Mouse (Mus musculus): ENCODE data around the gene Mafg. TPM values are rescaled to one million over a fixed set of nuclear protein-coding genes. Genes with fewer than 3 reads are reported as not detected.
A peak's percentile ranks its signal among the peaks of the same experiment; 100 is the strongest.

Mafg gene
- polyA plus RNA-seq, 1 experiment: 29.9 TPM

GRCm38 (mm10) chr11:120577211-120578023 is 56.0 kb downstream of the Mafg start:
- WGBS: 65% methylated on average over 7 of the region's 7 CpGs
- Histone ChIP-seq H3K27me3 (ENCODE audit: control insufficient read depth, insufficient read depth, low read length) (no peaks in the 10 kb centered on the region), H3K4me3 (ENCODE audit: extremely low read depth, insufficient read depth, insufficient read length) (no peak overlapping the region), H3K27ac (ENCODE audit: insufficient read depth, low read length) (no peak overlapping the region), H3K36me3 (ENCODE audit: control insufficient read depth, insufficient read depth, low read length) (peaks cover 20% of the 10 kb centered on the region), H3K4me1 (ENCODE audit: control insufficient read depth, insufficient read depth, insufficient read length) (peaks cover 15% of the 10 kb centered on the region; the same call in 1 of the 2 replicates)
- TF ChIP-seq POLR2A (IDR thresholded peaks at IDR 0.05; ENCODE audit: low read depth, low read length) (no peak), CTCF (IDR thresholded peaks at IDR 0.05; ENCODE audit: extremely low read depth, insufficient read depth, insufficient read length, insufficient replicate concordance) (no peak)
- peak in 1 of 2 experiments; percentile 39 for DNase-seq (ENCODE audit: low read depth in 1 of 2, low spot score in 2 of 2)

- TF ChIP-seq CTCF (IDR thresholded peaks at IDR 0.05; ENCODE audit: extremely low read depth, insufficient read depth, insufficient read length, insufficient replicate concordance) (no peak), POLR2A (IDR thresholded peaks at IDR 0.05; ENCODE audit: low read depth, low read length) (no peak)
- Histone ChIP-seq H3K27me3 (ENCODE audit: control insufficient read depth, insufficient read depth, low read length) (no peaks in the 10 kb centered on the region), H3K4me3 (ENCODE audit: extremely low read depth, insufficient read depth, insufficient read length) (no peak overlapping the region), H3K27ac (ENCODE audit: insufficient read depth, low read length) (no peak overlapping the region), H3K4me1 (ENCODE audit: control insufficient read depth, insufficient read depth, insufficient read length) (peaks cover 18% of the 10 kb centered on the region; the same call in 1 of the 2 replicates), H3K36me3 (ENCODE audit: control insufficient read depth, insufficient read depth, low read length) (peaks cover 20% of the 10 kb centered on the region)
- WGBS: 90% methylated on average over 3 of the region's 3 CpGs
- DNase-seq (ENCODE audit: low read depth in 1 of 2, low spot score in 2 of 2): no peak
Measured at GRCm38 (mm10) chr11:120576365-120576981, 56.9 kb downstream of the Mafg start.

GRCm38 (mm10) chr11:120575940-120576339 is 57.5 kb downstream of the Mafg start:
- DNase-seq (ENCODE audit: low read depth in 1 of 2, low spot score in 2 of 2): no peak
- Histone ChIP-seq H3K4me3 (ENCODE audit: extremely low read depth, insufficient read depth, insufficient read length) (no peak overlapping the region), H3K27me3 (ENCODE audit: control insufficient read depth, insufficient read depth, low read length) (no peaks in the 10 kb centered on the region), H3K4me1 (ENCODE audit: control insufficient read depth, insufficient read depth, insufficient read length) (peaks cover 21% of the 10 kb centered on the region; the same call in 1 of the 2 replicates), H3K36me3 (ENCODE audit: control insufficient read depth, insufficient read depth, low read length) (peaks cover 24% of the 10 kb centered on the region), H3K27ac (ENCODE audit: insufficient read depth, low read length) (no peak overlapping the region)
- no peak for TF ChIP-seq POLR2A (IDR thresholded peaks at IDR 0.05; ENCODE audit: low read depth, low read length)
- TF ChIP-seq CTCF (IDR thresholded peaks at IDR 0.05; ENCODE audit: extremely low read depth, insufficient read depth, insufficient read length, insufficient replicate concordance): no peak

Other genes starting within 250 kb of the Mafg start
- 25.3 and 31.0 TPM in 2 replicates for gene Nploc4, start 195.9 kb downstream of the Mafg start, polyA plus RNA-seq (2012; rRNA removed)
- gene Tspan10, start 191.0 kb downstream of the Mafg start, polyA plus RNA-seq (2012; rRNA removed): 7.9 and 9.1 TPM in 2 replicates
- gene Pde6g, start 180.1 kb downstream of the Mafg start, polyA plus RNA-seq (2012; rRNA removed): 0.14 and 0.35 TPM in 2 replicates
- 9.1 and 11.0 TPM in 2 replicates for gene Oxld1, start 175.5 kb downstream of the Mafg start, polyA plus RNA-seq (2012; rRNA removed)
- 11.2 TPM in 2 replicates for gene Ccdc137, start 175.5 kb downstream of the Mafg start, polyA plus RNA-seq (2012; rRNA removed)
- gene Arl16, start 166.0 kb downstream of the Mafg start, polyA plus RNA-seq (2012; rRNA removed): 13.2 and 14.4 TPM in 2 replicates
- gene Mrpl12, start 149.0 kb downstream of the Mafg start, polyA plus RNA-seq (2012; rRNA removed): 55.1 and 55.7 TPM in 2 replicates
- 36.5 and 48.1 TPM in 2 replicates for gene Slc25a10, start 141.8 kb downstream of the Mafg start, polyA plus RNA-seq (2012; rRNA removed)
- gene Gcgr, start 102.9 kb downstream of the Mafg start, polyA plus RNA-seq (2012; rRNA removed): 0.30 and 0.36 TPM in 2 replicates
- gene Mcrip1, start 83.9 kb downstream of the Mafg start, polyA plus RNA-seq (2012; rRNA removed): 79.9 and 99.4 TPM in 2 replicates
- not detected in 2 replicates for gene Ppp1r27, start 82.5 kb downstream of the Mafg start, polyA plus RNA-seq (2012; rRNA removed)
- 76.8 and 79.2 TPM in 2 replicates for gene P4hb, start 60.3 kb downstream of the Mafg start, polyA plus RNA-seq (2012; rRNA removed)
- 620 and 856 TPM in 2 replicates for gene Arhgdia, start 52.0 kb downstream of the Mafg start, polyA plus RNA-seq (2012; rRNA removed)
- gene Alyref, start 35.2 kb downstream of the Mafg start, polyA plus RNA-seq (2012; rRNA removed): 22.1 and 27.2 TPM in 2 replicates
- 80.1 and 101 TPM in 2 replicates for gene Anapc11, start 35.2 kb downstream of the Mafg start, polyA plus RNA-seq (2012; rRNA removed)
- gene Npb, start 25.1 kb downstream of the Mafg start, polyA plus RNA-seq (2012; rRNA removed): 4.4 and 5.5 TPM in 2 replicates
- 139 and 165 TPM in 2 replicates for gene Pcyt2, start 15.7 kb downstream of the Mafg start, polyA plus RNA-seq (2012; rRNA removed)
- 119 and 139 TPM in 2 replicates for gene Sirt7, start 8.4 kb downstream of the Mafg start, polyA plus RNA-seq (2012; rRNA removed)
- gene Pycr1, start 10.2 kb upstream of the Mafg start, polyA plus RNA-seq (2012; rRNA removed): 7.5 and 8.7 TPM in 2 replicates
- 0.83 and 1.5 TPM in 2 replicates for gene Myadml2, start 14.6 kb upstream of the Mafg start, polyA plus RNA-seq (2012; rRNA removed)
- gene Notum, start 27.6 kb upstream of the Mafg start, polyA plus RNA-seq (2012; rRNA removed): 0.08 and 0.38 TPM in 2 replicates
- gene Aspscr1, start 39.4 kb upstream of the Mafg start, polyA plus RNA-seq (2012; rRNA removed): 84.5 and 89.1 TPM in 2 replicates
- 44.1 and 52.2 TPM in 2 replicates for gene Cenpx, start 80.1 kb upstream of the Mafg start, polyA plus RNA-seq (2012; rRNA removed)
- gene Lrrc45, start 80.3 kb upstream of the Mafg start, polyA plus RNA-seq (2012; rRNA removed): 33.5 and 34.9 TPM in 2 replicates
- 3.0 and 4.9 TPM in 2 replicates for gene Rac3, start 87.9 kb upstream of the Mafg start, polyA plus RNA-seq (2012; rRNA removed)
- 39.1 and 49.3 TPM in 2 replicates for gene Dcxr, start 93.7 kb upstream of the Mafg start, polyA plus RNA-seq (2012; rRNA removed)
- gene Cbr2, start 98.5 kb upstream of the Mafg start, polyA plus RNA-seq (2012; rRNA removed): 5.3 and 5.8 TPM in 2 replicates
- 0.67 and 0.84 TPM in 2 replicates for gene Hmga1b, start 129.2 kb upstream of the Mafg start, polyA plus RNA-seq (2012; rRNA removed)
- gene Rfng, start 150.6 kb upstream of the Mafg start, polyA plus RNA-seq (2012; rRNA removed): 27.5 and 32.9 TPM in 2 replicates
- gene Gps1, start 150.7 kb upstream of the Mafg start, polyA plus RNA-seq (2012; rRNA removed): 84.9 and 88.9 TPM in 2 replicates
- gene Dus1l, start 162.8 kb upstream of the Mafg start, polyA plus RNA-seq (2012; rRNA removed): 35.0 and 39.4 TPM in 2 replicates
- gene Fasn, start 190.9 kb upstream of the Mafg start, polyA plus RNA-seq (2012; rRNA removed): 151 and 179 TPM in 2 replicates

All from spleen, adult 2 months (tissue).